In the genomic region with DNA sequence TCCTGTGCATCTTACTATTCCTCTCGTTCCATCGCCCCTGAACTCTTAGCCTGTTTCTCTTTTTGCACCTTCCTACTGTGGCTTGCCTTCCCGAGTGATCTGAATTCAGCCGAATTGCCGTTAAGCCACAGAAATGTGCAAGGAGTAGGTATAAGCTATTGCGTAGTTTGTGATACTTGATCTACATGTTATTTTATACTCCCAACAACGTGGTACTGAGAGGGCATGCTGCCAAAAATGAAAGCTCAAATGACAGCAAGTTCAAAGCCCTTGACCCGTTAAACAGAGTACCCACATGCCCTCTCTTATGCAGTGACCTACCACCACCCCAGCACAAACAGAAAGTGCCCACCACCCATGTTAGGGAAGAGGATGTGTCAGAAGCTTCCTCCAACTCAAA, we compare ENCODE assay signal across 8 mouse cellular contexts. TPM values are rescaled to one million over a fixed set of nuclear protein-coding genes. Genes with fewer than 3 reads are reported as not detected.
DNase-seq lines count a peak whose midpoint lies in the region; ATAC-seq and TF ChIP-seq lines count a peak whose summit lies in the region.

No protein-coding gene starts in this region.

- H3K4me3 ChIP-seq in G1E (ENCODE audit: low read depth, low read length): peak overlapping the region; percentile 91
- H3K4me3 ChIP-seq in heart, postnatal 0 days (ENCODE audit: low read depth, low read length): peak overlapping the region; percentile 81
- H3K4me3 ChIP-seq in liver, embryonic 14.5 days (ENCODE audit: insufficient read depth in 1 of 2, low read depth in 2 of 2, low read length in 2 of 2): peak overlapping the region; percentile 81 to 95

- ATAC-seq in G1E (ENCODE audit: extremely low read depth, insufficient number of reproducible peaks, low FRiP score, poor library complexity, severe bottlenecking): no peak
- ATAC-seq in heart, postnatal 0 days (ENCODE audit: insufficient read depth, low read depth): no peak
- ATAC-seq in liver, embryonic 14.5 days (ENCODE audit: insufficient read depth): no peak

- H3K9ac ChIP-seq in heart, postnatal 0 days (replicated peaks; ENCODE audit: low read depth, low read length): peak overlapping the region; percentile 89
- H3K9ac ChIP-seq in liver, embryonic 14.5 days (replicated peaks): peak overlapping the region; percentile 82

- peak overlapping the region; percentile 79 for H3K27ac ChIP-seq in heart, postnatal 0 days (ENCODE audit: low read depth)
- H3K27ac ChIP-seq in liver, embryonic 14.5 days: no peak overlapping the region

- H3K4me1 ChIP-seq in G1E (ENCODE audit: insufficient read depth, low read depth, low read length): peaks cover 43% of the 10 kb centered on the region
- peaks cover 9% of the 10 kb centered on the region; the same call in 1 of the 2 replicates for H3K4me1 ChIP-seq in heart, postnatal 0 days (ENCODE audit: control insufficient read depth, insufficient read depth)
- H3K4me1 ChIP-seq in liver, embryonic 14.5 days (replicated peaks; ENCODE audit: control insufficient read depth in 2 of 2, insufficient read depth in 2 of 2, low read length in 1 of 2): peaks cover 3 to 10% of the 10 kb centered on the region in 2 experiments; a peak in 3 of 4 replicates

- no peaks in the 10 kb centered on the region for H3K9me3 ChIP-seq in G1E (replicated peaks)
- H3K9me3 ChIP-seq in heart, postnatal 0 days (replicated peaks; ENCODE audit: control insufficient read depth, low read length): no peaks in the 10 kb centered on the region
- no peaks in the 10 kb centered on the region for H3K9me3 ChIP-seq in liver, embryonic 14.5 days (ENCODE audit: control insufficient read depth, low read length)

- H3K36me3 ChIP-seq in G1E (replicated peaks): peaks cover 46% of the 10 kb centered on the region
- peaks cover 32% of the 10 kb centered on the region for H3K36me3 ChIP-seq in heart, postnatal 0 days (replicated peaks; ENCODE audit: control insufficient read depth, insufficient read depth, low read length)
- H3K36me3 ChIP-seq in liver, embryonic 14.5 days (replicated peaks; ENCODE audit: control insufficient read depth, insufficient read depth, low read depth): peaks cover 24% of the 10 kb centered on the region

- DNase-seq in gastrocnemius, adult 18-20 months (ENCODE audit: low spot score): peak; percentile 15
- no peak for DNase-seq in gastrocnemius, postnatal 10 days
- DNase-seq in G1E (ENCODE audit: low spot score): no peak
- DNase-seq in heart, postnatal 0 days (ENCODE audit: low spot score): no peak
- DNase-seq in liver, embryonic 14.5 days (ENCODE audit: low read depth in 3 of 3, low spot score in 3 of 3): no peak
- no peak for DNase-seq in ovary, postnatal 10 days (ENCODE audit: low spot score)
- DNase-seq in layer of hippocampus, adult 18-20 months (ENCODE audit: low spot score in 2 of 2): no peak
- no peak for DNase-seq in gastrocnemius, postnatal 4 days (ENCODE audit: low spot score in 2 of 2)

- 3% methylated on average over 8 of the region's 8 CpGs for WGBS in heart, postnatal 0 days
- WGBS in liver, embryonic 14.5 days (ENCODE audit: insufficient replicate concordance): 1% methylated on average over 8 of the region's 8 CpGs

- no peak for TF ChIP-seq EP300 in heart, postnatal 0 days (IDR thresholded peaks at IDR 0.05; ENCODE audit: low read depth)
- no peak for TF ChIP-seq EP300 in liver, embryonic 14.5 days (IDR thresholded peaks at IDR 0.05; ENCODE audit: low read depth)

- H3K27me3 ChIP-seq in G1E (ENCODE audit: insufficient read depth, low read length): 0 out of 2 replicates have a peak, but pooled peaks cover 3% of the 10 kb centered on the region
- no peaks in the 10 kb centered on the region for H3K27me3 ChIP-seq in heart, postnatal 0 days (ENCODE audit: control insufficient read depth, insufficient read depth, low read length)
- H3K27me3 ChIP-seq in liver, embryonic 14.5 days (ENCODE audit: control insufficient read depth, insufficient read depth, low read length): no peaks in the 10 kb centered on the region

- H3K4me2 ChIP-seq in heart, postnatal 0 days (ENCODE audit: low read depth, low read length): peak overlapping the region; percentile 90
- H3K4me2 ChIP-seq in liver, embryonic 14.5 days (ENCODE audit: low read depth): peak overlapping the region; percentile 77

- no peak for TF ChIP-seq CTCF in G1E (IDR thresholded peaks at IDR 0.05; ENCODE audit: low read depth, low read length)
- TF ChIP-seq CTCF in heart, postnatal 0 days (IDR thresholded peaks at IDR 0.05; ENCODE audit: low read depth): no peak
- TF ChIP-seq CTCF in liver, embryonic 14.5 days (IDR thresholded peaks at IDR 0.05; ENCODE audit: low read depth): no peak

RNA-seq across cellular contexts. Expression of gene Eif3f, which starts 0.6 kb away (rescaled TPM):
- total RNA-seq in gastrocnemius, adult 18-20 months (2021): 100 to 1,000 TPM; 119 TPM
- total RNA-seq in gastrocnemius, postnatal 10 days (2021): 100 to 1,000 TPM; 121 to 122 TPM
- 206 and 223 TPM in 2 replicates for total RNA-seq in G1E (2014; fragmentation: Nextera tagmentation)
- 111 and 137 TPM in 2 replicates for total RNA-seq in G1E (2017)
- 677 and 1,007 TPM in 2 replicates for polyA plus RNA-seq in G1E (2012)
- 75.7 and 107 TPM in 2 replicates for total RNA-seq in heart, postnatal 0 days (2014; rRNA removed; ENCODE audit: low replicate concordance)
- polyA plus RNA-seq in heart, postnatal 0 days (2015; fragmentation: Nextera tagmentation; extraction: Ambion mirVana): 42.9 and 47.1 TPM in 2 replicates
- polyA plus RNA-seq in liver, embryonic 14.5 days (2012; rRNA removed): 31.0 and 37.2 TPM in 2 replicates
- 39.0 and 45.6 TPM in 2 replicates for polyA plus RNA-seq in liver, embryonic 14.5 days (2014; fragmentation: Nextera tagmentation; extraction: Ambion mirVana)
- total RNA-seq in layer of hippocampus, adult 18-20 months (2021): 100 to 1,000 TPM; 101 to 103 TPM
- total RNA-seq in gastrocnemius, postnatal 4 days (2021): 100 to 1,000 TPM; 163 to 167 TPM

RNA-seq across cellular contexts. Expression of gene Nlrp10, which starts 4.9 kb away (rescaled TPM):
- 1 to 10 TPM; 1.1 to 2.7 TPM for total RNA-seq in gastrocnemius, adult 18-20 months (2021)
- total RNA-seq in gastrocnemius, postnatal 10 days (2021): under 1 TPM; 0.68 to 0.79 TPM
- 4.7 and 5.3 TPM in 2 replicates for total RNA-seq in G1E (2014; fragmentation: Nextera tagmentation)
- total RNA-seq in G1E (2017): 6.0 and 8.2 TPM in 2 replicates
- polyA plus RNA-seq in G1E (2012): 0.31 and 0.52 TPM in 2 replicates
- 9.8 and 16.4 TPM in 2 replicates for total RNA-seq in heart, postnatal 0 days (2014; rRNA removed; ENCODE audit: low replicate concordance)
- polyA plus RNA-seq in heart, postnatal 0 days (2015; fragmentation: Nextera tagmentation; extraction: Ambion mirVana): 15.6 and 15.7 TPM in 2 replicates
- 0.01 TPM in 1 of 2 replicates, not detected in the other for polyA plus RNA-seq in liver, embryonic 14.5 days (2012; rRNA removed)
- not detected in 2 replicates for polyA plus RNA-seq in liver, embryonic 14.5 days (2014; fragmentation: Nextera tagmentation; extraction: Ambion mirVana)
- under 1 TPM; 0.32 to 0.38 TPM for total RNA-seq in layer of hippocampus, adult 18-20 months (2021)
- total RNA-seq in gastrocnemius, postnatal 4 days (2021): under 1 TPM; 0.44 to 0.47 TPM

RNA-seq across cellular contexts. Expression of gene Tub, which starts 15.3 kb away (rescaled TPM):
- under 1 TPM; 0.30 to 0.59 TPM for total RNA-seq in gastrocnemius, adult 18-20 months (2021)
- 1 to 10 TPM; 1.9 to 3.0 TPM for total RNA-seq in gastrocnemius, postnatal 10 days (2021)
- total RNA-seq in G1E (2014; fragmentation: Nextera tagmentation) (0.75 TPM in 1 of 2 replicates, not detected in the other), G1E (2017) (0.06 and 0.16 TPM in 2 replicates)
- not detected in 2 replicates for polyA plus RNA-seq in G1E (2012)
- 0.88 and 3.9 TPM in 2 replicates for total RNA-seq in heart, postnatal 0 days (2014; rRNA removed; ENCODE audit: low replicate concordance)
- 0.30 and 0.33 TPM in 2 replicates for polyA plus RNA-seq in heart, postnatal 0 days (2015; fragmentation: Nextera tagmentation; extraction: Ambion mirVana)
- 0.06 and 0.14 TPM in 2 replicates for polyA plus RNA-seq in liver, embryonic 14.5 days (2012; rRNA removed)
- not detected in 2 replicates for polyA plus RNA-seq in liver, embryonic 14.5 days (2014; fragmentation: Nextera tagmentation; extraction: Ambion mirVana)
- 100 to 1,000 TPM; 179 TPM for total RNA-seq in layer of hippocampus, adult 18-20 months (2021)
- 1 to 10 TPM; 5.7 to 8.3 TPM for total RNA-seq in gastrocnemius, postnatal 4 days (2021)

RNA-seq across cellular contexts. Expression of gene Olfr519, which starts 40.6 kb away (rescaled TPM):
- total RNA-seq in gastrocnemius, adult 18-20 months (2021): not detected
- not detected for total RNA-seq in gastrocnemius, postnatal 10 days (2021)
- not detected in 2 replicates for total RNA-seq in G1E (2014; fragmentation: Nextera tagmentation)
- not detected in 2 replicates for total RNA-seq in G1E (2017)
- polyA plus RNA-seq in G1E (2012): not detected in 2 replicates
- not detected in 2 replicates for total RNA-seq in heart, postnatal 0 days (2014; rRNA removed; ENCODE audit: low replicate concordance)
- not detected in 2 replicates for polyA plus RNA-seq in heart, postnatal 0 days (2015; fragmentation: Nextera tagmentation; extraction: Ambion mirVana)
- not detected in 2 replicates for polyA plus RNA-seq in liver, embryonic 14.5 days (2012; rRNA removed)
- not detected in 2 replicates for polyA plus RNA-seq in liver, embryonic 14.5 days (2014; fragmentation: Nextera tagmentation; extraction: Ambion mirVana)
- not detected for total RNA-seq in layer of hippocampus, adult 18-20 months (2021)
- not detected for total RNA-seq in gastrocnemius, postnatal 4 days (2021)

RNA-seq across cellular contexts. Expression of gene Olfr518, which starts 50.0 kb away (rescaled TPM):
- total RNA-seq in gastrocnemius, adult 18-20 months (2021): not detected
- not detected for total RNA-seq in gastrocnemius, postnatal 10 days (2021)
- total RNA-seq in G1E (2014; fragmentation: Nextera tagmentation) (not detected in 2 replicates), G1E (2017) (0.16 TPM in 1 of 2 replicates, not detected in the other)
- polyA plus RNA-seq in G1E (2012): not detected in 2 replicates
- total RNA-seq in heart, postnatal 0 days (2014; rRNA removed; ENCODE audit: low replicate concordance): not detected in 2 replicates
- not detected in 2 replicates for polyA plus RNA-seq in heart, postnatal 0 days (2015; fragmentation: Nextera tagmentation; extraction: Ambion mirVana)
- polyA plus RNA-seq in liver, embryonic 14.5 days (2012; rRNA removed): not detected in 2 replicates
- not detected in 2 replicates for polyA plus RNA-seq in liver, embryonic 14.5 days (2014; fragmentation: Nextera tagmentation; extraction: Ambion mirVana)
- not detected for total RNA-seq in layer of hippocampus, adult 18-20 months (2021)
- total RNA-seq in gastrocnemius, postnatal 4 days (2021): not detected

Comparison
In these comparisons a context has a peak if more than half of its experiments do, and no peak if none do; other contexts are left out.
1. RNA of gene Tub, which starts 15.3 kb away (total RNA-seq): 179 TPM in layer of hippocampus, adult 18-20 months; 5.7 to 8.3 TPM in gastrocnemius, postnatal 4 days, 1.9 to 3.0 TPM in gastrocnemius, postnatal 10 days, 0.88 to 3.9 TPM in heart, postnatal 0 days, 0.06 to 0.75 TPM in G1E and 0.30 to 0.59 TPM in gastrocnemius, adult 18-20 months; every median in the first group is over 10 times any median in the second.
2. Peak in every context shown above with its lines, with median percentiles within 50 percentile points of each other: H3K4me3 ChIP-seq.